Mouse (Mus musculus) limb, embryonic 13.5 days (tissue): ENCODE measurements around the gene Gstt3. TPM values are rescaled to one million over a fixed set of nuclear protein-coding genes. Genes with fewer than 3 reads are reported as not detected.

ENCODE experiments used
- ATAC-seq: fragments of 200-750 bp; cut with Nextera tagmentation; 2 replicates; pipeline ENCODE4 v1.8.0; 2017; ENCODE audit warnings: low read depth, moderate number of reproducible peaks, moderate TSS enrichment; ENCODE audit not compliant: low FRiP score
- H3K27ac ChIP-seq: fragments of 300-500 bp; sonication (generic); 2 replicates; pipeline ENCODE4 v1.5.1; 2015; ENCODE audit warnings: inconsistent platforms, mild to moderate bottlenecking, moderate library complexity
- H3K27me3 ChIP-seq: fragments of 300-500 bp; sonication (generic); 2 replicates; pipeline ENCODE4 v1.6.1; 2015; ENCODE audit warnings: mild to moderate bottlenecking, inconsistent platforms
- H3K36me3 ChIP-seq: fragments of 300-500 bp; sonication (generic); 2 replicates; pipeline ENCODE4 v1.6.1; 2015; ENCODE audit warnings: inconsistent platforms, mild to moderate bottlenecking, moderate library complexity
- H3K4me1 ChIP-seq: fragments of 300-500 bp; sonication (generic); 2 replicates; pipeline ENCODE4 v1.6.1; 2015; ENCODE audit warnings: inconsistent platforms
- H3K4me2 ChIP-seq: fragments of 300-500 bp; sonication (generic); replicated peaks from 2 replicates; pipeline ENCODE4 v1.6.1; 2015; ENCODE audit warnings: inconsistent platforms, mild to moderate bottlenecking, moderate library complexity
- H3K4me3 ChIP-seq: fragments of 300-500 bp; sonication (generic); 2 replicates; pipeline ENCODE4 v1.5.1; 2015; ENCODE audit warnings: moderate library complexity, mild to moderate bottlenecking, inconsistent platforms
- H3K9ac ChIP-seq: fragments of 300-500 bp; sonication (generic); 2 replicates; pipeline ENCODE4 v1.6.1; 2015; ENCODE audit warnings: mild to moderate bottlenecking, inconsistent platforms
- H3K9me3 ChIP-seq: fragments of 300-500 bp; sonication (generic); 2 replicates; pipeline ENCODE4 v1.6.1; 2016; ENCODE audit warnings: inconsistent platforms
- WGBS: fragments of 180-500 bp; shearing (Covaris S2); methylation state at CpG from one replicate; pipeline ENCODE4 v1.1.7; 2015; 5-methylcytosine and 5-hydroxymethylcytosine counted together
- polyA plus RNA-seq: library from polyadenylated mRNA; unstranded; fragments of >200 nt; fragmentation: Nextera tagmentation; extraction: Ambion mirVana; gene quantifications from 2 replicates; pipeline ENCODE4 v1.2.1, GENCODE M21; 2015

Gene Gstt3
- polyA plus RNA-seq, result 19.6 and 21.5 TPM in 2 replicates

DNA sequence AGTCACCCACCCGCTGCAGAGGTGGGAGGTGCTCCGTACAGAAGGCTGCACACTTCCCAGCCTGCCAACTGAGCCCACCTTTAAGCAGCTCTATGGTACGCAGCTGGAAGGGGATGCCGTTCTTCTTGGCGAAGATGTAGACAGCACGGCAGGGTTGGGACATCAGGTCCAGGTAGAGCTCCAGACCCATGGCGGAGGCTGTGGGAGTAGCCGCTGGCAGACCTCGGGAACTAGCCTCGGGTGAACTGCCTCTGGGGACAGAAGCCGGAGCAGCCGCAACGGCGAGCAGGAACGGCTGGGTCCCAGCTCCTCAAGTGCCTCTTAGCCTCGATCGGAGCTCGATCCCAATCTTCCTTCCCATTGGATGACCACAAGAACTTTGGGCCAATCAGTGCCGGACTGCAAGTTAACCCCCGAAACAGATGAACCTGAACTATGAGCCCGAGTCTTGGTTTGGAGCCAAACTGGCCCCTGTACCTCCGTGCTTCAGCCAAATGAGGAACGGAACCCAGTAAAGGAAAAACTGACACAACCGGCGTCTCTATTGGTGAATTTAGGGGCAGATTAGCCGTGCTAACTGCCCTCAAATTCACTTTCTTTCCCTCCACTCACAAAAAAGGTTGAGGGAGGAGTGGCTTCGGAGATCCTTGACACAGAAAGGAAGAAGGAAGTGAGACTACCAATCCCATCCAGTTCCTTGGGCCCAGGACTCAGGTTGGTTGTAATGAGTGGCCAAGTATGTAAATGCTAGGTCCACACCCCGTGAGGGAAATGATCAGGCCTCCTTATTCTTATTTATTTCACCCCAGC lies at the start of gene Gstt3, which contains the start of gene Gm20441:
Gene Gstt3 (minus strand): TSS at position 646 of the 810 bp plus-strand sequence.
Gene Gm20441 (minus strand): TSS at position 186 of the 810 bp plus-strand sequence.
- peaks cover 14% of the 10 kb centered on the region for H3K4me1 ChIP-seq
- peak within 1 kb of the TSS; percentile 56 for H3K4me3 ChIP-seq
- no peaks in the 10 kb centered on the region for H3K36me3 ChIP-seq
- H3K27me3 ChIP-seq, result peaks cover 25% of the 10 kb centered on the region; the same call in 1 of the 2 replicates
- under 1% methylated on average over 28 of the region's 28 CpGs for WGBS
- peak; percentile 92 for ATAC-seq
- peak within 1 kb of the TSS; percentile 71 for H3K9ac ChIP-seq
- H3K9me3 ChIP-seq, result no peaks in the 10 kb centered on the region
- H3K27ac ChIP-seq, result peak within 1 kb of the TSS; percentile 67; the same call in 1 of the 2 replicates
- peak within 1 kb of the TSS; percentile 94 for H3K4me2 ChIP-seq

DNA sequence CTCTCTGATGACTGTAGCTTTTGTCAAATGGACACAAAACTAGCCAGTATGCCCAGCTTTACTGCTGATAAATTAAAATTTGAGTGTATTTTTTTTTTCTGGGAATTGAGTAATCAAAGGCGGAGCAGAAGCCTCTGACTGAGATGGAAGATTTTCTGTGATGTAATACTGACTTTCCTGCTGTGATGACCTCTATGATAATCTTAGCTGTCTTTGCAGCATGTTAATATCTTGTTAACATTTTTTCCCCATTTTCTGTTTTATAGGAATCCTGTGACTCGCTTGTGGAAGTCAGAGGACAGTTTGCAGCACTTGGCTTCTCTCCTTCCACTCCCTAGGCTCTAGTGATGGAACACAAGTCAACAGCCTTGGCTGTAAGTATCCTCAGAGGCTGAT lies 49.1 kb upstream of the Gstt3 start:
- Histone ChIP-seq H3K27ac (no peak overlapping the region), H3K36me3 (no peaks in the 10 kb centered on the region), H3K4me2 (no peak overlapping the region), H3K4me1 (peaks cover 19% of the 10 kb centered on the region; the same call in 1 of the 2 replicates), H3K9me3 (no peaks in the 10 kb centered on the region), H3K27me3 (peaks cover 20% of the 10 kb centered on the region), H3K4me3 (no peak overlapping the region), H3K9ac (no peak overlapping the region)
- no peak for ATAC-seq
- 74% methylated on average over 2 of the region's 2 CpGs for WGBS

DNA sequence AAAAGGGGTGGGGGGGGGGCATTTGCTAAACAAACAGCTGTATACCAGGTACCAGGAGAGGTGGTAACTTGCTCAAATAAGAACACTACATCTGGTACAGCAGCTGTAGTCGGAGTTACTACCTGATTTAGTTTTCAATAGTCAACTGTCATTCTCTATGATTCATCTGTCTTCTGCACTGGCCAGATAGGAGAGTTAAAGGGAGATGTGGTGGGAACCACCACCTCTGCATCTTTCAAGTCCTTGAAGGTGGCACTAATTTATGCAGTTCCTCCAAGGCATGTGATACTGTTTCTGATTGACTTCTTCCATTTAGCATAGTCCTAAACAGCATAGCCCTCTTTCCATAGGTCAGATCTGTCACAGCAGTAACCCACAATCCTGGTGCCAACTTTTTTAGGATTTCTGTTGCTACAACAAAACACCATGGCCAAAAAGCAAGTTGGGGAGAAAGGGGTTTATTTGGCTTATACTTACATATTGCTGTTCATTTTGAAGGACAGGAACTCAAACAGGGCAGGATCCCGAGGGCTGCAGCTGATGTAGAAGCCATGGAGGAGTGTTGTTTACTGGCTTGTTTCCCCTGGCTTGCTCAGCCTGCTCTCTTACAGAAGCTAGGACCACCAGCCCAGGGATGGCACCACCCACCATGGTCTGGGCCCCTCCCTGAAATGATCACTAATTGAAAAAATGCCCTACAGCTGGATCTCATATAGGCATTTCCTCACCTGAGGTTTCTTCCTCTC lies 48.5 kb upstream of the Gstt3 start:
- no peak overlapping the region for H3K4me3 ChIP-seq
- 76% methylated on average over 2 of the region's 2 CpGs for WGBS
- ATAC-seq, result no peak
- no peak overlapping the region for H3K27ac ChIP-seq
- no peak overlapping the region for H3K4me2 ChIP-seq
- no peaks in the 10 kb centered on the region for H3K9me3 ChIP-seq
- peaks cover 20% of the 10 kb centered on the region for H3K27me3 ChIP-seq
- H3K4me1 ChIP-seq, result peaks cover 15% of the 10 kb centered on the region; the same call in 1 of the 2 replicates
- no peaks in the 10 kb centered on the region for H3K36me3 ChIP-seq
- no peak overlapping the region for H3K9ac ChIP-seq

DNA sequence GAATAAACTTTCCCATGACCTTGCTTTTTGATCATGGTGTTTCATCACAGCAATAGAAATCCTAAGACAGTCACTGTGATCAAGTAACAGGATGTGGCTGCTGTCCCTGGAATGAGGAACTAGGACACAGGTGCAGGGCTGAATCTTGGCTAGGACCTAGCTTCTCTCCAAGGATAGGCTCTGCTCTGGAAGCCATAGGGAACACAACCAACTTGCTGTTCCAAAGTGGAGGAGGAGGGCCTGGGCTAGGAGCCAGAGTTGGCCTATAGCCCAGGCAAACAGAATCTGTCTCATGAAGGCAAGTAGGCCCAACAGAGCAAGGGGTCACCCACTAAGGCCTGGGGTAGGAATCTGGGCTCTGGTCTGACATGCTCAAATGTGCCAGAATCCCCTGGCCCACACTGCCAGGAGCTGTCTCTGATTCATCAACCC lies 47.3 kb upstream of the Gstt3 start:
- Histone ChIP-seq H3K4me3 (no peak overlapping the region), H3K4me1 (peaks cover 10% of the 10 kb centered on the region; the same call in 1 of the 2 replicates), H3K9ac (no peak overlapping the region), H3K9me3 (no peaks in the 10 kb centered on the region), H3K4me2 (no peak overlapping the region), H3K27me3 (peaks cover 13% of the 10 kb centered on the region; the same call in 1 of the 2 replicates), H3K36me3 (no peaks in the 10 kb centered on the region), H3K27ac (no peak overlapping the region)
- no peak for ATAC-seq

DNA sequence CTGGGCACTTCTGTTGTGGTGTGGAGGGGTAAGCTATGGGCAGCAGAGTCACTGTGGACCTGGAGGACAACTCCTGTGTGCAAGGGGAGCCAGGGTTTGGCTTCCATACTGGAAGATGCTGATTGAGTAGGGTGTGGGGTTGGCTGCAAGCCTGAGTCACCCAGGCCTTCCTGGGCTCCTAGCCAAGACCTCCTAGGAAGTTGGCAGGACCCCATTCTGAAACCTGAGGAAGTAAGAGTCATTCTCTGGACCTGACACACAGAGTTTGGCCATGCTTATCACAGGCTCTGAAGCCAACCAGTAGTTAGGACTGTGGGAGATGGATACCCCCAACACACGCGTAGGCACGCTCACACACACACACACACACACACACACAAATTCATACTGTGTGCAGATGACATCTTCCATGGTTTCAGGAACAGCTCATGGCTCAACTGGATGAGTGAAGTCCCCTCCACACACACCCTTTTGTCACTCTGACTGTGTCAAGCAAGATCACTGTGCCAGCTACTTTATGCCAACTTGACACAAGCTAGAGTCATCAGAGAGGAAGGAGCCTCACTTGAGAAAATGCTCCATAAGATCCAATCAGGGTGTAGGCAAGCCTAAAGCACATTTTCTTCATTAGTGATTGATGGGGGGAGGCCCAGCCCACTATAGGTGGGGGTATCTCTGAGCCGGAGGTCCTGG lies 46.6 kb upstream of the Gstt3 start:
- 86% methylated on average over 4 of the region's 4 CpGs for WGBS

DNA sequence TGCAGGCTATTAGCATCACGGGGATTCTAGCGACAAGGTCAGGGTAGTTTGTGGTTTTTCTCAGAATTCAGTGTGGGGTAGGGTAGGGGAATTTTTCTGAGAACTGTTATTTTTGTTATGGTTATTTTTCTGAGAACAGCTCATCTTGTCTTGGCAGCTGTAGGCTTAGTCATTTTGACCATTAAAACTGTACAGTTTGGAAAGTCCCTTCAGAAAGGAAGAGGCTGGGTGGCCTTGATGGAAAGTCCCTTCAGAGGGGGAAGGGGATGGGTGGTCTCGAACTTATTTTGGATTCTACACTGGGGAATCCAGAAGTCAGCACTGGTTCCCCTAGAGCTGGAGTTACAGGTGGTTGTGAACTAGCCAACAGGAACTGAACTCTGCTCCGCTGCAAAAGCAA lies 43.3 kb upstream of the Gstt3 start:
- no peaks in the 10 kb centered on the region for H3K36me3 ChIP-seq
- H3K9ac ChIP-seq, result no peak overlapping the region
- WGBS, result 77% methylated on average over 4 of the region's 4 CpGs
- no peak overlapping the region for H3K4me3 ChIP-seq
- no peaks in the 10 kb centered on the region for H3K27me3 ChIP-seq
- H3K4me1 ChIP-seq, result peaks cover 6% of the 10 kb centered on the region; the same call in 1 of the 2 replicates
- H3K9me3 ChIP-seq, result no peaks in the 10 kb centered on the region
- no peak overlapping the region for H3K27ac ChIP-seq
- no peak for ATAC-seq
- no peak overlapping the region for H3K4me2 ChIP-seq

More for the DNA sequence above, 46.6 kb upstream of the Gstt3 start:
- no peaks in the 10 kb centered on the region for H3K36me3 ChIP-seq
- no peaks in the 10 kb centered on the region for H3K9me3 ChIP-seq
- H3K4me2 ChIP-seq, result no peak overlapping the region
- peaks cover 6% of the 10 kb centered on the region; the same call in 1 of the 2 replicates for H3K27me3 ChIP-seq
- no peak overlapping the region for H3K27ac ChIP-seq
- peaks cover 6% of the 10 kb centered on the region; the same call in 1 of the 2 replicates for H3K4me1 ChIP-seq
- no peak for ATAC-seq
- H3K9ac ChIP-seq, result no peak overlapping the region
- no peak overlapping the region for H3K4me3 ChIP-seq

DNA sequence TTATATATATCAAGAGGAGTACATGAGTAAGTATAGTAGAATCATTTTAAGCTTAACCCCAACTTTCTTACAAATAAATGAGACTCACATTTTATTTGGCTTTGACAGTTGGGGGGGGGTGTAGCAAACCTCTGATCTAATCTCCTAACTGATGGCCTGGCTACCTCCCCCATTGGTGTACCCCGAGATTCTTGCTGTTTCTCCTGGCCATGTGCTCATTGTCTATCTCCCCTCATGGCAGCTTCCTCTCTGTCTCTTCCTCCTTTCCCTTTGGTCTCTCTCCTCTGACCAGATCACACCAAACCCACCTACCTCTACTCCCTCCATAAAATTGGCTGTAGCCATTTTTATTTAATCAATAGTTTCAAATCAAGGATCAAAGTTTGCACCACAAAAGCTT lies 42.6 kb upstream of the Gstt3 start:
- H3K36me3 ChIP-seq, result no peaks in the 10 kb centered on the region
- no peaks in the 10 kb centered on the region for H3K9me3 ChIP-seq
- no peak overlapping the region for H3K9ac ChIP-seq
- no peak overlapping the region for H3K27ac ChIP-seq
- H3K27me3 ChIP-seq, result no peaks in the 10 kb centered on the region
- H3K4me2 ChIP-seq, result no peak overlapping the region
- WGBS, result 96% methylated on average over 1 of the region's 1 CpGs
- no peak for ATAC-seq
- peaks cover 6% of the 10 kb centered on the region; the same call in 1 of the 2 replicates for H3K4me1 ChIP-seq
- no peak overlapping the region for H3K4me3 ChIP-seq

DNA sequence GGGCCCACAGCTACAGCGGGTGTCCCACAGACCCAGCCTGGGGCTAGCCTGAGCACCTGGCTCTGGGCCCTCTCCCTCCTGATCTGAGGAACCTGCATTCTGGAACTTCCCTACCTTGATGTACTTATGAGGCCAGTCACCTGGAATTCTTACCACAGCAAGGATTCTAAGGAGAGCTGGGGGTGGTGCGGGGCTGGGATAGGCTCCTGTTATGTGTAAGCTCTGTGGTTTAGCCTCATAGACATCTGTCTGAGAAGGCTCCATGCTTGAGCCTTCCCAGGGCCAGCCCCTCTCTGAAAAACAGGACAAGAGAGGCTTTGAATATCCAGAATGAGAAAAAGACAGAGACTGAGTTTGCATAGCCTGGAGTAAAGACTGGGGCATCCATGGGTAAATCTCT lies 41.2 kb upstream of the Gstt3 start, which contains the start of gene Gstt4:
Gene Gstt4 (minus strand): TSS at position 101 of the 400 bp plus-strand sequence.
- Histone ChIP-seq H3K4me2 (no peak within 1 kb of the TSS), H3K36me3 (no peaks in the 10 kb centered on the region), H3K9ac (no peak within 1 kb of the TSS), H3K9me3 (no peaks in the 10 kb centered on the region), H3K4me1 (peaks cover 3% of the 10 kb centered on the region; the same call in 1 of the 2 replicates), H3K27me3 (no peaks in the 10 kb centered on the region), H3K4me3 (no peak within 1 kb of the TSS), H3K27ac (no peak within 1 kb of the TSS)
- no peak for ATAC-seq
- WGBS, result 92% methylated on average over 2 of the region's 2 CpGs

DNA sequence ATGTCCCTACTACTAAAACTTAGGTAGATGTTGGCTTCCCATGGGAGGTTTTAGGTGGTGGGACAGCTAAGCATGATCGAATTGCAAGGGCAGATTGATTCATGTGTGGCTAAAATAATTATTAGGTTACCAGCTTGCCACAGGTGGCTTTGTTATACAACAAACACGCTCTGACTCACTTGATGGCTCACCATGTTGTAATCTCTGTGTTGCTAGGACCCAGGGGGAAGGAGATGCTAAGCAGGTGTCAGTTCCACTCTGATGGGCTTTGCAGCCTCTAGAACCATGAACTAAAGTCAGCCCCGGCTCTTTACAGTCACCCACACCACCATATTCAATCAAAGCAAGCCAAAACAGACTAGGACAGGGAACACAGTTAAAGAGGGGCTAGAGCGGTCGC lies 38.7 kb upstream of the Gstt3 start:
- no peak overlapping the region for H3K4me3 ChIP-seq
- H3K4me1 ChIP-seq, result no peaks in the 10 kb centered on the region
- no peak for ATAC-seq
- WGBS, result 82% methylated on average over 5 of the region's 5 CpGs
- H3K9me3 ChIP-seq, result no peaks in the 10 kb centered on the region
- no peaks in the 10 kb centered on the region for H3K36me3 ChIP-seq
- H3K4me2 ChIP-seq, result no peak overlapping the region
- no peaks in the 10 kb centered on the region for H3K27me3 ChIP-seq
- H3K9ac ChIP-seq, result no peak overlapping the region
- no peak overlapping the region for H3K27ac ChIP-seq

DNA sequence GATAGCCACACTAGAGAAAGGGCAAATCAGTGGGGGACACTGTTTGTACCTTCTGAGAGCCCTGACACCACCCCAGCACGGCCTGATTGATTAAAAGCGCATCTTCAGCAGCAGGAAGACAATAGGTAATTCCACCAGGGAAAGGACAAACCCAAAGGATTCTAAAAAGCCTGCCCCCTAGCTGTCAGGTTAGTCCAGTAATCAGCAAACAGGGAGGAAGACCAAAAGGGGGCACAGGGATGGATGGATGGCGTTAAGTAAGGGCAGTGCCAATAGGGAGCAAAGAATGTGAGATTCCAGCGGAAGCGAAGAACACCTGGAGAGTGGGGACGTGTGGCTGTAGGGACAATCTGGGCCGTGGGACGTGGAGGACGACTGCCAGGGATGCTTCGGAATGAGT lies 37.4 kb upstream of the Gstt3 start:
- WGBS, result 63% methylated on average over 10 of the region's 10 CpGs
- Histone ChIP-seq H3K9ac (no peak overlapping the region), H3K4me3 (no peak overlapping the region), H3K4me2 (no peak overlapping the region), H3K9me3 (no peaks in the 10 kb centered on the region), H3K4me1 (no peaks in the 10 kb centered on the region), H3K27me3 (no peaks in the 10 kb centered on the region), H3K27ac (no peak overlapping the region), H3K36me3 (no peaks in the 10 kb centered on the region)
- ATAC-seq, result no peak

DNA sequence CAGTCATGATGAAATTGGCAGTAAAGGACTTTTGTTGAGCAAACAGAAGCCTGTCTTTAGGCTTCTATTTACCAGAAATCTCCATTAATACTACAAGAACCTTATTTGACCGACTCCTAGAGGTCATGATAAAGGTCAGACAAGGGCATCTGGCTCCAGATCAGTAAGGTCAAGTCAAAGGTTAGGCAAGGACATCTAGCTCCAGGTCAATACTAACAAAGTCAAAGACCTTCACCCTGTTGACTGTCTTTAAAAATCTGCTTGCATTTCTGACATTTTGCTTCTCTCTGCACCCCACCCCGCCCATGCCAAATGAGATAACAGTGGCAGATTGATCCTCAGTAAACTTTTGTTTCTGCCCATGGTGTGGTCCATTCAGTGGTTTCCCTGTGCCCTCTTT lies 23.0 kb upstream of the Gstt3 start:
- H3K36me3 ChIP-seq, result no peaks in the 10 kb centered on the region
- H3K4me2 ChIP-seq, result no peak overlapping the region
- no peak overlapping the region for H3K27ac ChIP-seq
- H3K9ac ChIP-seq, result no peak overlapping the region
- no peaks in the 10 kb centered on the region for H3K27me3 ChIP-seq
- H3K4me1 ChIP-seq, result no peaks in the 10 kb centered on the region
- 59% methylated on average over 2 of the region's 2 CpGs for WGBS
- H3K9me3 ChIP-seq, result no peaks in the 10 kb centered on the region
- no peak overlapping the region for H3K4me3 ChIP-seq
- ATAC-seq, result no peak
